Mouse (Mus musculus) embryonic fibroblast, embryonic 13.5 days (primary cell): ENCODE measurements around the gene Flrt2.

Experiments used
- CTCF ChIP-seq: IDR thresholded peaks from 2 replicates; pipeline ENCODE4 v1.5.1; 2011; ENCODE audit warnings: mild to moderate bottlenecking, control low read depth, low read length, moderate library complexity, borderline replicate concordance; ENCODE audit not compliant: insufficient read depth
- POLR2A ChIP-seq: IDR thresholded peaks from 2 replicates; pipeline ENCODE4 v1.6.1; 2011; ENCODE audit warnings: low read depth, mild to moderate bottlenecking, control low read depth, low read length, moderate library complexity

GRCm38 (mm10) chr12:95746856-95747579 is 55.0 kb downstream of the Flrt2 start:
- TF ChIP-seq CTCF: no peak
- TF ChIP-seq POLR2A: no peak
